Mouse (Mus musculus) spleen, postnatal 10 days (tissue): Measurements from ENCODE around the gene Fbxo17.
A peak's percentile ranks its signal among the peaks of the same experiment; 100 is the strongest.

Experiments used
- DNase-seq, 2 experiments: peaks; one replicate each; pipeline ENCODE4 v3.0.0; 2021 to 2022; ENCODE audit warnings: low spot score in 2 of 2

The Fbxo17 gene

GRCm38 (mm10) chr7:28717726-28718125 is 1.1 kb downstream of the Fbxo17 start:
- no peak for DNase-seq

DNA sequence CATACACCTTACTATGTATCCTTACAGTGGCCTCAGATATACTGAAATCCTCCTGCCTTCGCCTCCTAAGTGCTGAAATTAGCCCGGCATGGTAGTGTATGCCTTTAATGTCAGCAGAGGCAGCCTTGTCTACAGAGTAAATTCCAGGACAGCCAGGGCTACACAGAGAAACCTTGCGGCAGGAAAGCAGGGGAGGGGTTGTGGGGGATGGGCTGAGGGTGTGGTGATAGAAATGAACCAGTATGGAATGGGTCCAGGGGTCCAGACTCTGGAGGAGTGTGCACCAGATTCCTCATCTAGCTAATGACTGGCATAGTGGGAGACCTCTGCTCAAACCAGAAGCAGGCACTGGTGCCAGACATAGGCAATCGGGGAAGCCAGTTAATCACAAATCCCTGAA is 2.6 kb downstream of the Fbxo17 start:
- DNase-seq = no peak

GRCm38 (mm10) chr7:28719650-28720049 is 3.0 kb downstream of the Fbxo17 start:
- no peak for DNase-seq

- DNase-seq = no peak
These were observed 4.3 kb downstream of the Fbxo17 start for GRCm38 (mm10) chr7:28720753-28721537.

DNA sequence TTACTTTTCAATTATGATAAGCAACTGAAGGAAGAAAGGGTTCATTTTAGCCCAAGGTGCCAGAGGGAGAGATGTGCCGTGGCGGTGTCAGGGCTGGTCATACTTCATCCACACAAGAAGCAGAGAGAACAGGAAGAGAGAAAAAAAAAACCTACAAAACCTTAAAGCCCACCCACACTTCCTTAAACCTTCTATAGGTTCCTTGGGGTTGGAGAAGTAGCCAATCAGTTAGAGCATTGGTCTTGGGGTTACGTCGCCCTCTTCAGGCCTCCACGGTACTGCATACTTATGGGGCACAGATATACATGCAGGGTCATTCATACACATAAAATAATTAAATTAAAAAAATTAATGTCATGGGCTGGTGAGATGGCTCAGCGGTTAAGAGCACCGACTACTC is 5.5 kb downstream of the Fbxo17 start:
- no peak for DNase-seq

- no peak for DNase-seq
These were observed 8.0 kb downstream of the Fbxo17 start for GRCm38 (mm10) chr7:28724613-28725012.

DNA sequence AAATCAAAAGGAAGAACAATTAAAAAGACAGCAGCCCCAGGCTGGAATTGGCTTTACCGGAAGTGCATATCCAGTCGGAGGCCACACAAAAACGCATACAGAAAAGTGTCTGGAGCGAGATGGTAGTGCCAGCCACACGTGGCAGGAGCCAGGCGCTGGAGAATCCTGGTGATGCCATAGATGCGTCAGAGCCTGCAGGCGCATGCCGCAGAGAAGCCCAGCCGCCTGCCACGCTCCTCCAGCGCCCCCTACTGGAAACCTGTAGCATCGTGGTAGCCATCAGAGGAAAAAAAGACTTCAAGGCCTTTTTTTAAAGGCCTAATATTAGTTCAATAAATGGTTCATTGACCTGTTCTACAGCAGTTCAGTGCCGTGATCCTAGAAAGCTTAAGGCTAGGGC is 10.0 kb downstream of the Fbxo17 start:
- DNase-seq = peak; percentile 42 to 79

DNA sequence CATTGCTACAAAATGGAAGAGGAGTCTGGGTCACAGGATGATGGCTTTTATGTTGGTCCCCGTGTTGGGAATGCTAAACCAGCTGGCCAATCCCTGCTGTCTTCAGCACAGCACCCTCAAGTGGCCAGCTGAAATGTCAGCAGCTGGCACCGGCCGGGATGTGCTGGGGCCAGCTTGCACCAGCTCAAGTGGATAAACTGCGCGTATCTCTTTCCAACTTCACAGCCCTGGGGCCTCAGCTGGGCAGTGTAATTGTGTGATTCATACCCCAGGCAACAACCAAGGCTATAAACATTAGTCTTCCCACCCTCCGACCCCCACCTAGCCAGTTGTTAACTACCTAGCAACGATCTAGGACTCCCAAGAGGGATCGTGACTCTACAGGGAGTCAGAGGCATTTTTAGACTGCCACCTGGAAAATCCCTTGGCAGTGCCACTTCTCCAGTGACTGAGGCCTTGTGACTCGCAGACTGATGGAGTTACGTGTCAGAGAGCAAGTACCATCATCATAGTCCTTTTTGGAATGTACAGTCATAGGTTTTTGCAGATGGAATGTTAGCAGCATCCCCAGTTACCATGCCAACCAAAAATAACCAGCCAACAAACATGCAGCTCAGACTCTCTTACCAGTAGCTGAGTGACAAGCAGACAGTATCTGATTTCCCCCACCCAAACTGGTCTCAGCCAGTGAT is 11.2 kb downstream of the Fbxo17 start:
- DNase-seq = no peak

GRCm38 (mm10) chr7:28732341-28733142 is 15.9 kb downstream of the Fbxo17 start:
- peak; percentile 53 to 80 for DNase-seq

- no peak for DNase-seq
These were observed 16.6 kb downstream of the Fbxo17 start for GRCm38 (mm10) chr7:28733211-28733610.

DNA sequence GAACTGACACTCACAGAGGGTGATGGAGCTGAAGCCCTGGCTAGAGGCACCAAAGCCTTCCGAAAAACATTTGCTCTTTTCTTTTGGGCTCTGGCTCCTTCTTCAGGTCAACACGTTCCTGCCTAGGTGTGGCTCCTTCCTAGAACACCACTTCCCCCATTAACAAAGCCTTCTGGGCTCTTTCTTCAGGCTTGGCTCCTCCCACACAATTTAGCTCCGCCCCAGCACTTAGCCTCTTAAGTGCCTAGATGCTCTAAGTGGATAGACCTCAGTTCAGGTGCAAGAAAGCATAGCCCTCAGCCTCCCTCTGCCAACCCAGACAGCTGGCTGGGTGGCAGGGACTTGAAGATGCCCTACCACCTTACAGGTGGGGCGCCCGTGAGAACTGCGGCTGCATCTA is 19.1 kb downstream of the Fbxo17 start:
- no peak for DNase-seq

- DNase-seq = no peak
These were observed 23.2 kb downstream of the Fbxo17 start for GRCm38 (mm10) chr7:28739829-28740228.

- no peak for DNase-seq
These were observed 24.3 kb downstream of the Fbxo17 start for GRCm38 (mm10) chr7:28740949-28741348.

DNA sequence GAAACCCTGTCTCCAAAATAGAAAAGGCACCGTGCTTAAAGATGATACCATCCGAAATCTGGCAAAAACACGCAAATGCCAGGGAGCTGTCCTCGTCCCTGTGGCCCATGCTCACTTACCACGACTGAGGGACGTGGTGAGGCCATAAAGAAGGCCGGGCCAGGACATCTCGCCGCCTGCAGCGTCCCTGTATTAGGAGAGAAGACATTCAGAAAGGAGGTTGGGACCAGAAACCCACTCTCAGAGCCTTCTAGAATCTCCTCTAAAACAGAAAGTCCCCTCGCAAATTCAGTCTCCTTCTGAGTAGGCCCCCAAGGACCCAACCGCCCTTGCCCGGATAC is 24.7 kb downstream of the Fbxo17 start:
- no peak for DNase-seq

DNA sequence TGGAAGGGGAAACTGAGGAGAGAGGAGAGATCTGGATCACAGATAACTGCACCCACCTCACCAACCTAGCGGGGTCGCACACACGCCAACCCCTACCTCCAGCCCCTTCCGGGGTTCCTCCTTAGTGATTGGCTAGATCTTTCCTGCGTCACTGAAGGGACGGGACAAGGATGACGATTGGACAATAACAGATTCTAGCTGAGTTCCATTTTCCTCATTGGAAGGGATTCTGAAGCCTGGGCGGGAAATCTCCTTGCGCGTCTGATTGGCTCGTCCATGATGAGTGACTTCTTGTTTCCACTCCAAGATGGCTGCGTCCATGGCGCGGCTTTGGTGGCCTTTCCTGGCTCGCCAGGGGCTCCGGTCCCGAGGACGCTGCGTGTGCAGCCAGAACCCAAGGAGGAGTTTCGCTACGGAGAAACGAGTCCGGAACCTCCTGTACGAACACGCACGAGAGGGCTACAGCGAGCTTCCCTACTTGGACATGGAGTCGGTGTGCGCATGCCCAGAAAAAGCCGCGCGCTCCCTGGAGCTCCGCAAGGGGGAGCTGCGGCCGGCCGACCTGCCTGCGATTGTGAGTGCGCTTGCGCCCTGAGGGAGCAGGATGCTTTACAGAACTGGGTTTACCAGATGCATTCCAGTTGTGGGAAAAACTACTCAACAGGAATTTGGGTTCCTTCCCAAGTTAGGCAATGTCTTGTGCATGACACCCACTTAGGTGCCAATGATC is 25.3 kb downstream of the Fbxo17 start, which contains the start of the genes Mrps12 and Sars2:
TSS of gene Mrps12 (minus strand) at position 112 of the 730 bp plus-strand sequence.
TSS of gene Sars2 (plus strand) at position 284 of the 730 bp plus-strand sequence.
- DNase-seq = peak; percentile 93 to 97

DNA sequence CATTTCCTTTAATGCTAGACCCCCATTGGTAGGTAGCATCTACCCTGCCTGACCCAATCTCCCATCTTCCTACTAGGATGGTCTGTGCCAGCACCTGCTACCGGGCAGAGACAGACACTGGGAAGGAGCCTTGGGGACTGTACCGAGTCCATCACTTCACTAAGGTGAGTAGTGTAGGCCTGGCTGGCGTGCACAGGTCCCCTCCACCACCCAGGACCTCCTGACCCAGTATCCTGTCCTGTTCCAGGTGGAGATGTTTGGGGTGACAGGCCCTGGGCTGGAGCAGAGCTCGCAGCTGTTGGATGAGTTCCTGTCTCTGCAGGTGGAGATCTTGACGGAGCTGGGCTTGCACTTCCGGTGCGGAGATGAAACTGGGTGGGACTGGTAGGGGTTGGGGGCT is 33.3 kb downstream of the Fbxo17 start:
- no peak for DNase-seq

DNA sequence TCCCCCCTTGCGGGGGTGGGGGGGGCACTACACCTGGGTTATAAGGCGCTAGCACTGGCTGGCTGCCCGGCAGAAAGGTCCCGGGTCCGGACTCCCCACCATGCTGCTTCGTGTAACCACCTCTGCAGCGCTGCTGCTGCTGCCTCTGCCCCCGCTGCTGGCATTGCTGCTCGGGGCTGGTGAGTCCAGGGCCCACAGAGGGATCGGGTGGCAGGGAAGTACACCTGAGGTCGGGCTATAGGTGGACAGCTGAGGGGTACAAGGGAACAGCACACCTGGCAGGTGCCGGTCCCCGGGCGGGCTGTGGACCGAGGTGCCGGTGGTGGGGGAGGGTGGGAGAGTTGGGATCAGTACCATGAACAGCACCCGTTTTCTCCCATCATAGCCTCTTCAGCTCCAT is 39.5 kb downstream of the Fbxo17 start, which contains the start of gene Ccer2:
TSS of gene Ccer2 (plus strand) at position 96 of the 400 bp plus-strand sequence.
- DNase-seq = no peak

- no peak for DNase-seq
These were observed 42.0 kb downstream of the Fbxo17 start for GRCm38 (mm10) chr7:28758623-28759022.

DNA sequence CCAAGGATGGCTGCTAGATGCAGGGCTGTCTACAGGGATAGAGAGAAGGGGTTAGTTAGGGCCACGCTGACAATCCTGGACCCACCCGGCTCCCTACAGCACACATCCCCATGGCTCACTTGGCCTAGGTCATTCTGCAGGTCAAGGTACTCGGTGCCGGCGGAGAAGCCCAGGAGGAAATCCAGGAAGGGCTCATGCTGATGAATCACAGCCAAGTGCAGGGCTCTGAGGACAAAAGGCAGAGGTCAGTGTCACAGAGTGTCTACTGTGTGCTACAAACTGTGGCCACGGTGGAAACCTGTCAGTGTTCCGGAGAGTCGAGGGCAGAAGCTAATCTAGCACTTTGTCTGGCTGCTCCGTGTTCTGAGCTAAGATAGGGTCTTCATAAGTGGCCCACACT is 45.3 kb downstream of the Fbxo17 start:
- DNase-seq = no peak

DNA sequence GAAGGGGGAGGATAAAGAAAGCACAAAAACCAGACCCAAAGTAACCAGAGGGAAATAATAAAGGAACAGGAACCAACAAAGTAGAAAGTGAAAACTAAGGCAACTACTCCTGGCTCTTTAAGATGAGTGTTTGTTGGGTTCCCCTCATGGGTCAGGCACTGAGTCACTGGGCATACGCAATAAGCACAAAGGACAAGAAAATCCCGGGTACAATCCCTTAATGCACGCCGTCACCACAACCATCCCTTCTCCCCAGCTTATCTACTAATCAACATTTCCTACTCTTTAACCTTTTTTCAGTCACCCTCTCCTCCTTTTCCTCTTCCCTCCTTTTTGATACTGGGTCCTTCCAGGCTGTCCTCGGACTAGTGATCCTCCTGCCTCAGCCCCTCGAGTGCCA is 48.6 kb downstream of the Fbxo17 start:
- no peak for DNase-seq

DNA sequence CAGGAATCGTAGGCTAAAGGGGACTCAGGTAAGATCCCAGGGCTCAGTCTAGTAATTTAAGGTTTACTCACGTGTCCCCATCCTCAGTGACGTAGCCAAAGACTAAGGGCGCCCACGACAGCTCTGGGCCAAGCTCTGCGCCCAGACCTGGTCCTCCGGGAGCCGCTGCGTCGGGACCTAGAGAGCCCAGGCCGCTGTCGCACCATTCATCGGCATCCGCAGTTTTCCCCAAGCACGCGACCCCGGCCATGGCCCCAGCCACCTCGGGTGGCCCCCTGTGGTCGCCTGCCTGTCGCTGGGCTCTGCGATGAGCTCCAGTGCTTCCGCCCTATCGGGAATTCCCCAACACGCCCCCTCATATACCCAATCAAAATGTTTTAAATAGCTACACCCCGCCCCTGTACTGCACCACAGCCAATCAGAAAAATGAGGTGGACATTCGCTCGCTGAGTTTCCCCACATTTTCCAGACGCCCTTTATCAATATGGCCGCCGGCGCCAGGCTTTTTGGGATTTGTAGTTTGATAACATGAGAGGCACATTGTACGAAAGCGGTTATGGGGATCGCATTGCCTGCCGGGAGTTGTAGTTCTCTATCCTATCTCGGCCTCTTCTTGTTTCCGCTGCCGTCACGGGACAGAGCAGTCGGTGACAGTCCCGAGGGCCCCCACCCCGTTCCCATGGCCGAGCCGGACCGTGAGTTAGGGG is 49.7 kb downstream of the Fbxo17 start, which contains the start of gene Sirt2:
TSS of gene Sirt2 (plus strand) at position 563 of the 707 bp plus-strand sequence.
- peak; percentile 88 to 97 for DNase-seq
